Comparison of ENCODE assay signal across 13 mouse cellular contexts in the genomic region with DNA sequence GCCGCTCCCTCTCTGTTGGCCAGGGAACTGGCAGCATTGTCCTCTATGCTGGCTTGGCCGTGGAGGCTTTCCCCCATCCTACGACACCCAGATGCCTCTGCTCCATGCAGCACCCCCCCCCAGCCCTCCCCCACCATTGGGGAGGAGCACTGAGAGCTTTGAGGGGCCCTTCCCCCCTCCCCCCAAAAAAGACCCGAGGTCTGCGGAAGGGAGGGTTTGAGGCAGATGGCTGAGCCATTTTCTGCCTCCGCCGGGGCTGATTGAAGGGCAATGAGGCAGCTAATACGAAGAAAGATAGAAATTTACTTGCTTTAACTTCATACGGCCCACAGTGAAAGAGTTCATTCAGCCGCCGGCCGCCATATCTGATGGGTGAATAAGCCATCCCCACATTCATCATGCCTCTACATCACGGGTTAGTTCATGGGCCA. TPM values are rescaled to one million over a fixed set of nuclear protein-coding genes. Genes with fewer than 3 reads are reported as not detected.
DNase-seq lines count a peak whose midpoint lies in the region; ATAC-seq lines count a peak whose summit lies in the region.
"Had no signal": no experiment of that assay in that cellular context is flagged by ENCODE, and none has a peak within 500 bp of the region (broad histone marks: within the 10 kb centered on the region; RNA-seq: fewer than 3 reads in every experiment).

No protein-coding gene starts in this region.

- no peaks in the 10 kb centered on the region for H3K36me3 ChIP-seq in kidney, embryonic 15.5 days
- no peaks in the 10 kb centered on the region for H3K36me3 ChIP-seq in forebrain, embryonic 14.5 days (ENCODE audit: control insufficient read depth, insufficient read depth, low read length)
- H3K36me3 ChIP-seq in midbrain, embryonic 11.5 days (ENCODE audit: control insufficient read depth, insufficient read depth, low read length) = no peaks in the 10 kb centered on the region
- no peaks in the 10 kb centered on the region for H3K36me3 ChIP-seq in neural tube, embryonic 15.5 days

- no peak overlapping the region for H3K27ac ChIP-seq in kidney, embryonic 15.5 days
- H3K27ac ChIP-seq in forebrain, embryonic 14.5 days (ENCODE audit: low read depth, low read length) = no peak overlapping the region
- no peak overlapping the region for H3K27ac ChIP-seq in midbrain, embryonic 11.5 days (ENCODE audit: low read depth, low read length)
- H3K27ac ChIP-seq in neural tube, embryonic 15.5 days (replicated peaks) = no peak overlapping the region
- H3K27ac ChIP-seq: macrophage had no signal

- H3K4me1 ChIP-seq in kidney, embryonic 15.5 days = peaks cover 71% of the 10 kb centered on the region
- peaks cover 50% of the 10 kb centered on the region for H3K4me1 ChIP-seq in forebrain, embryonic 14.5 days (ENCODE audit: control insufficient read depth, insufficient read depth, low read length)
- peaks cover 64% of the 10 kb centered on the region for H3K4me1 ChIP-seq in midbrain, embryonic 11.5 days (ENCODE audit: control insufficient read depth, insufficient read depth, low read length)
- H3K4me1 ChIP-seq in neural tube, embryonic 15.5 days = peaks cover 52% of the 10 kb centered on the region

- no peak overlapping the region for H3K9ac ChIP-seq in kidney, embryonic 15.5 days
- no peak overlapping the region for H3K9ac ChIP-seq in forebrain, embryonic 14.5 days (ENCODE audit: low read length)
- H3K9ac ChIP-seq in midbrain, embryonic 11.5 days (ENCODE audit: low read length) = no peak overlapping the region
- H3K9ac ChIP-seq in neural tube, embryonic 15.5 days (replicated peaks) = no peak overlapping the region

- 50% methylated on average over 13 of the region's 13 CpGs for WGBS in kidney, embryonic 15.5 days
- 5% methylated on average over 13 of the region's 13 CpGs for WGBS in forebrain, embryonic 14.5 days
- 45% methylated on average over 13 of the region's 13 CpGs for WGBS in midbrain, embryonic 11.5 days
- WGBS in neural tube, embryonic 15.5 days = 10% methylated on average over 13 of the region's 13 CpGs

- DNase-seq in kidney, adult 11 months = no peak
- peak; percentile 59 for DNase-seq in forebrain, embryonic 14.5 days (ENCODE audit: low spot score)
- peak; percentile 89 for DNase-seq in midbrain, embryonic 11.5 days (ENCODE audit: low spot score, missing footprints)
- DNase-seq in kidney, adult 8-10 months = no peak
- no peak for DNase-seq in cerebellum, postnatal 36 days
- no peak for DNase-seq in gastrocnemius, adult 8-10 months (ENCODE audit: low spot score in 2 of 2)
- DNase-seq: adrenal gland, postnatal 14 days; cerebellum, adult 11-12 months; heart, adult 18-20 months; heart, postnatal 14 days had no signal

- H3K4me2 ChIP-seq in kidney, embryonic 15.5 days = 0 out of 2 replicates have a peak overlapping the region, but pooled peaks have one; percentile 7
- H3K4me2 ChIP-seq in forebrain, embryonic 14.5 days (ENCODE audit: low read length) = peak overlapping the region; percentile 10
- no peak overlapping the region for H3K4me2 ChIP-seq in midbrain, embryonic 11.5 days
- H3K4me2 ChIP-seq in neural tube, embryonic 15.5 days = peak overlapping the region; percentile 37

- no peaks in the 10 kb centered on the region; the same call in 1 of the 2 replicates for H3K9me3 ChIP-seq in kidney, embryonic 15.5 days (replicated peaks)
- H3K9me3 ChIP-seq in forebrain, embryonic 14.5 days (replicated peaks; ENCODE audit: control insufficient read depth, low read length) = no peaks in the 10 kb centered on the region
- H3K9me3 ChIP-seq in midbrain, embryonic 11.5 days (ENCODE audit: control insufficient read depth, low read length) = no peaks in the 10 kb centered on the region
- H3K9me3 ChIP-seq in neural tube, embryonic 15.5 days (replicated peaks) = no peaks in the 10 kb centered on the region

- H3K27me3 ChIP-seq in kidney, embryonic 15.5 days = peaks cover 10% of the 10 kb centered on the region; the same call in 1 of the 2 replicates
- H3K27me3 ChIP-seq in forebrain, embryonic 14.5 days (replicated peaks; ENCODE audit: control insufficient read depth, insufficient read depth, low read length) = peaks cover 76% of the 10 kb centered on the region
- peaks cover 84% of the 10 kb centered on the region for H3K27me3 ChIP-seq in midbrain, embryonic 11.5 days (ENCODE audit: control insufficient read depth, insufficient read depth, low read length)
- H3K27me3 ChIP-seq in neural tube, embryonic 15.5 days (replicated peaks) = peaks cover 49% of the 10 kb centered on the region

- H3K4me3 ChIP-seq in kidney, embryonic 15.5 days (replicated peaks) = no peak overlapping the region
- H3K4me3 ChIP-seq in forebrain, embryonic 14.5 days (ENCODE audit: low read depth, low read length) = no peak overlapping the region
- H3K4me3 ChIP-seq in midbrain, embryonic 11.5 days (ENCODE audit: low read depth, low read length) = no peak overlapping the region
- H3K4me3 ChIP-seq in neural tube, embryonic 15.5 days (replicated peaks) = no peak overlapping the region

- ATAC-seq in kidney, embryonic 15.5 days (replicated peaks; ENCODE audit: low FRiP score) = no peak
- no peak for ATAC-seq in forebrain, embryonic 14.5 days
- 0 out of 2 replicates have a peak, but pooled peaks have one; percentile 4 for ATAC-seq in midbrain, embryonic 11.5 days (ENCODE audit: low FRiP score)
- 0 out of 2 replicates have a peak, but pooled peaks have one; percentile 40 for ATAC-seq in neural tube, embryonic 15.5 days (ENCODE audit: low FRiP score)

RNA-seq across cellular contexts. Expression of gene Ass1, which starts 25.1 kb away (rescaled TPM):
- polyA plus RNA-seq in kidney, embryonic 15.5 days (2015; fragmentation: Nextera tagmentation; extraction: Ambion mirVana) = 72.1 and 77.8 TPM in 2 replicates
- polyA plus RNA-seq in forebrain, embryonic 14.5 days (2014; fragmentation: Nextera tagmentation; extraction: Ambion mirVana) = 6.3 and 6.9 TPM in 2 replicates
- 9.6 and 10.3 TPM in 2 replicates for polyA plus RNA-seq in midbrain, embryonic 11.5 days (2014; fragmentation: Nextera tagmentation; extraction: Ambion mirVana)
- 9.1 and 21.3 TPM in 2 replicates for polyA plus RNA-seq in neural tube, embryonic 15.5 days (2015; fragmentation: Nextera tagmentation; extraction: Ambion mirVana)
- total RNA-seq in gastrocnemius, adult 8-10 months (2022) = 1 to 10 TPM; 2.4 to 4.4 (median 3.3) TPM

Comparison
In these comparisons a context has a peak if more than half of its experiments do, and no peak if none do; other contexts are left out.
1. ATAC-seq: peak in midbrain, embryonic 11.5 days (single experiment) and neural tube, embryonic 15.5 days (single experiment); none in kidney, embryonic 15.5 days (single experiment) and forebrain, embryonic 14.5 days (single experiment).
2. DNase-seq: peak in forebrain, embryonic 14.5 days (single experiment) and midbrain, embryonic 11.5 days (single experiment); none in kidney, adult 11 months (single experiment), kidney, adult 8-10 months (0 of 2), cerebellum, postnatal 36 days (0 of 2) and gastrocnemius, adult 8-10 months (0 of 2).